Mouse (Mus musculus): ENCODE data around the gene Srpr. TPM values are rescaled to one million over a fixed set of nuclear protein-coding genes. Genes with fewer than 3 reads are reported as not detected.

The Srpr gene
- total RNA-seq (2023) = 10 to 100 TPM; 79.6 to 84.8 TPM

GRCm38 (mm10) chr9:35199772-35200471 is at the start of gene Srpr, which contains the start of gene Tirap:
Gene Srpr (plus strand): TSS chr9:35200175.
Gene Tirap (minus strand): TSS chr9:35200291.

GRCm38 (mm10) chr9:35175251-35176123 is 24.5 kb upstream of the Srpr start, which contains the start of gene Dcps:
Gene Dcps (minus strand): TSS chr9:35176061.

GRCm38 (mm10) chr9:35210542-35211474 is 10.8 kb downstream of the Srpr start, which contains the start of gene Foxred1:
Gene Foxred1 (minus strand): TSS chr9:35211055.

GRCm38 (mm10) chr9:35267146-35267975 is 67.4 kb downstream of the Srpr start, which contains the start of the genes Fam118b and Rpusd4:
Gene Fam118b (minus strand): TSS chr9:35267805.
Gene Rpusd4 (plus strand): TSS chr9:35267865.

Other genes starting within 250 kb of the Srpr start
- gene St3gal4, start 80.9 kb upstream of the Srpr start, total RNA-seq (2023) = 10 to 100 TPM; 70.8 to 73.7 TPM
- gene Dcps, start 24.1 kb upstream of the Srpr start, total RNA-seq (2023) = 10 to 100 TPM; 19.3 to 22.6 TPM
- gene Tirap, start 116 bp downstream of the Srpr start, total RNA-seq (2023) = 10 to 100 TPM; 55.8 to 58.9 TPM
- gene Foxred1, start 10.9 kb downstream of the Srpr start, total RNA-seq (2023) = 10 to 100 TPM; 21.4 to 21.6 TPM
- gene Fam118b, start 67.6 kb downstream of the Srpr start, total RNA-seq (2023) = 10 to 100 TPM; 11.6 to 12.3 TPM
- gene Rpusd4, start 67.7 kb downstream of the Srpr start, total RNA-seq (2023) = 1 to 10 TPM; 8.2 to 9.0 TPM
- gene Cdon, start 221.0 kb downstream of the Srpr start, total RNA-seq (2023) = under 1 TPM; 0.57 to 0.73 TPM

Data from neutrophil, adult 59 days (primary cell).